Mouse (Mus musculus) layer of hippocampus, postnatal 36 days (tissue): ENCODE results near the gene Pi4k2a. TPM values are rescaled to one million over a fixed set of nuclear protein-coding genes. Genes with fewer than 3 reads are reported as not detected.

ENCODE experiments used
- DNase-seq, 2 experiments: peaks; one replicate each; pipeline ENCODE4 v3.0.0; 2022
- total RNA-seq, 2 experiments: library from RNA; stranded (reverse); gene quantifications; 2 replicates each; pipeline ENCODE4 v1.2.3; 2021

The Pi4k2a gene
- total RNA-seq: 10 to 100 TPM; 60.3 to 69.8 TPM

- DNase-seq: peak; percentile 99
Observed at GRCm38 (mm10) chr19:42089748-42090595, at the start of gene Pi4k2a. TSS of gene Pi4k2a (plus strand) at chr19:42090470.

GRCm38 (mm10) chr19:42043988-42044387, 46.3 kb upstream of the Pi4k2a start:
- DNase-seq: no peak

GRCm38 (mm10) chr19:42045269-42046102, 44.8 kb upstream of the Pi4k2a start, which contains the start of gene Hoga1:
TSS of gene Hoga1 (plus strand) at chr19:42045610.
- no peak for DNase-seq

GRCm38 (mm10) chr19:42050251-42050650, 40.0 kb upstream of the Pi4k2a start:
- DNase-seq: no peak

GRCm38 (mm10) chr19:42051351-42051750, 38.9 kb upstream of the Pi4k2a start:
- DNase-seq: no peak

- DNase-seq: no peak
Observed at GRCm38 (mm10) chr19:42051948-42052347, 38.3 kb upstream of the Pi4k2a start, which contains the start of gene 4933411K16Rik. TSS of gene 4933411K16Rik (plus strand) at chr19:42052248.

- no peak for DNase-seq
Observed at GRCm38 (mm10) chr19:42054255-42054654, 36.0 kb upstream of the Pi4k2a start.

GRCm38 (mm10) chr19:42055881-42056280, 34.4 kb upstream of the Pi4k2a start:
- DNase-seq: no peak

GRCm38 (mm10) chr19:42056719-42057409, 33.4 kb upstream of the Pi4k2a start:
- DNase-seq: no peak

- no peak for DNase-seq
Observed at GRCm38 (mm10) chr19:42058426-42058825, 31.8 kb upstream of the Pi4k2a start.

- no peak for DNase-seq
Observed at GRCm38 (mm10) chr19:42061443-42061842, 28.8 kb upstream of the Pi4k2a start.

- DNase-seq: no peak
Observed at GRCm38 (mm10) chr19:42068441-42069240, 21.6 kb upstream of the Pi4k2a start.

GRCm38 (mm10) chr19:42069241-42069525, 21.1 kb upstream of the Pi4k2a start:
- DNase-seq: no peak

- DNase-seq: no peak
Observed at GRCm38 (mm10) chr19:42071221-42071620, 19.0 kb upstream of the Pi4k2a start.

- DNase-seq: no peak
Observed at GRCm38 (mm10) chr19:42071886-42072608, 18.2 kb upstream of the Pi4k2a start.

- no peak for DNase-seq
Observed at GRCm38 (mm10) chr19:42072802-42073201, 17.5 kb upstream of the Pi4k2a start.

- DNase-seq: no peak
Observed at GRCm38 (mm10) chr19:42075051-42075450, 15.2 kb upstream of the Pi4k2a start.

GRCm38 (mm10) chr19:42075992-42076391, 14.3 kb upstream of the Pi4k2a start:
- DNase-seq: no peak

GRCm38 (mm10) chr19:42078566-42078965, 11.7 kb upstream of the Pi4k2a start:
- no peak for DNase-seq

GRCm38 (mm10) chr19:42079006-42079405, 11.3 kb upstream of the Pi4k2a start:
- no peak for DNase-seq

- DNase-seq: no peak
Observed at GRCm38 (mm10) chr19:42079950-42080349, 10.3 kb upstream of the Pi4k2a start.
